Mouse (Mus musculus) spleen, embryonic (tissue): Measurements from ENCODE around the gene Shcbp1l.
"Not testable (repeated sequence)": the region's sequence is repeated elsewhere in the genome, so short reads cannot be mapped to it uniquely, and the experiment has no call there.

Experiments used
- CTCF ChIA-PET: fragments of 350-600 bp; sonication (Branson Sonifier 250); formaldehyde crosslinking; loops from one replicate; lab custom pipeline; 2022; lab: Charles Lee

Shcbp1l gene

GRCm38 (mm10) chr1:153486120-153486519, 61.2 kb downstream of the Shcbp1l start:
- CTCF ChIA-PET: not testable (repeated sequence)

DNA sequence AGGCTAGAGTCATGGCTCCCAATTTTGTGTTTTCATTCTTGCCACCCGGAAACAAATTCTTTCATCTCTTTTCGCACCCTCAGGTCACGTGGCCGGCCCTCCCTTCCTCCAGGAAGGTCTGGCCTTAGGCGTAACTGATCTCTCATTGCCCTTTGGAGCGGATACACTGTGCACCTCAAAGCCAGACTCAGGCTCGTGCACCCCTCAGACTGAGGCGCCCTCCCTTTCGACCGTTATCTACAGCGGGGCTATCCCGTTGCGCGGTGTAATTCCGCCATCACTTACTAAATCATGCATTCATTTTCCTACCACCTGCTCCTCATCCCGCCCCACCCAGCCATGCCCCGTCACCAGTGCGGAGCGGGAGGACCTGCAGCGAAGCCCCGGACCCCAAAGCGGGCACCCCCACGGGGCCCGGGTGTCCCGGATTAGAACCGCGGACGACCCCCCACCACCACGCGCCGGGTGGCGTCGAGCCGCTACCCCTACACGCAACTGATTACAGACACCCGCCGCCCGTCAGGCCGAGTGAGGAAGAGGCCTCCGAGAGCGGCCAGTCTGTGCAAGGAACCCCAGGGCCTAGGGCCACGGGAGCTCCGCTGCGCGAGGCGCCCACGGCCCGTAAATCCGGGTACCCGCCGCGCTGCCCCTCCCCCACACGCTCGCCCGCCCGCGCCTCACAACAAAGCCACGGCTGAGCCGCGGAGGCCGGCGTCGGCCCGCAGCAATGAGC, 62.0 kb downstream of the Shcbp1l start:
- CTCF ChIA-PET: interaction anchor here (0.6 kb wide), 1 partner anchor 24 kb away, joined by 3 read pairs; no protein-coding TSS in a partner anchor

DNA sequence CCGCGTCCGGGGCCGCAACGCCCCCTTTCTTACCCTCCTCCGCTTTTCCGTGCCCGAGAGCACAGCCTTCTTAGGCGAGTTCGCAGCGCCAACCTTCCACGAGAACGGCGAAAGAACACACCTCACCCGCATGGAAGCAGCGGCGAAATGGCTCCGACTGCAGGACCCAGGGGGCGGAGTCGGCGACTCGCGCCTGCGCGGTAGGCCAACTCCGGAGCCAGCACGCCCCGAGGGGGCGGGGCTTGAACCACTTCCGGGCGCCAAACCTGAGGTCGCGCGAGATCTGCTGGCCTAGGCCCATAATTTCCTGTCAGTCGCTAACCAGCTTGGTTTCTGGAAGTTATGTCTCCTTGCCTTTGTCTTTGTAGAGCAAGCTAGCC, 62.5 kb downstream of the Shcbp1l start, which contains the start of gene Dhx9:
Dhx9 (minus strand) TSS at position 161 of the 380 bp plus-strand sequence.
- CTCF ChIA-PET: no interaction called here

DNA sequence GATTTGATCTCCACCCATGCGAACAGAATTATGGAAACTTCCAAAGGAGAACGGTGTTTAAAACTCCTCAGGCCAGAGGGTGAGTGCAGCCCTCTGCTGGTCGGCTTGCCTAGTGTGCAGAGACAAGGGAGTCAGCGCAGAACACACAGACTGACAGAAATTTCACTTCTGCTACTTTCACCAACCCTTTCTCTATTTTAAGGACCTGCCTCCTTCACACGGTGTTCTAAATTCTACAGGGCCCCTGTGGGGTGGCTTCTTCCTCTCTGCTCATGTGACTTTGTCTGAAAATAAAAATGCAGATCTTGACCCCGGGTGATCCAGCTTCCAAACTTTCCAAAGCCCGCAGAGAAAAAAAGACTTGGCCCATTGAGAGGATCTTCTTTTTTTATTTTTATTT, 64.2 kb downstream of the Shcbp1l start:
- CTCF ChIA-PET: interaction anchor here (0.6 kb wide), 1 partner anchor 10 kb away, joined by 3 read pairs; no protein-coding TSS in a partner anchor

DNA sequence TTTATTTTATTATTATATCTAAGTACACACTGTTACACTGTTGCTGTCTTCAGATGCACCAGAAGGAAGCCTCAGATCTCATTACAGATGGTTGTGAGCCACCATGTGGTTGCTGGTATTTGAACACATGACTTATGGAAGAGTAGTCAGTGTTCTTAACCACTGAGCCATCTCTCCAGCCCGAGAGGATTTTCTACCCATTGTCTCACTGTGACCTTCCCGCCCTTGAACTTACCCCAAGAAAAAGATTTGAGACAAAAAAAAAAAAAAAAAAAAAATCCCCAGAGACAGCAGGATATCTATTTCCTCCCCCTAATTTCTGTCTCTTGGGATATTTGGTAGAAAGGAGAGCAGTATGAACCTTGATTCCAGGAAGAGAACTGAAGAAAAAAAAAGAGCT, 64.6 kb downstream of the Shcbp1l start:
- CTCF ChIA-PET: interaction anchor here (0.5 to 0.7 kb wide), 4 partner anchors 10 to 162 kb away, joined by 3 to 11 read pairs (median 4); no protein-coding TSS in a partner anchor

DNA sequence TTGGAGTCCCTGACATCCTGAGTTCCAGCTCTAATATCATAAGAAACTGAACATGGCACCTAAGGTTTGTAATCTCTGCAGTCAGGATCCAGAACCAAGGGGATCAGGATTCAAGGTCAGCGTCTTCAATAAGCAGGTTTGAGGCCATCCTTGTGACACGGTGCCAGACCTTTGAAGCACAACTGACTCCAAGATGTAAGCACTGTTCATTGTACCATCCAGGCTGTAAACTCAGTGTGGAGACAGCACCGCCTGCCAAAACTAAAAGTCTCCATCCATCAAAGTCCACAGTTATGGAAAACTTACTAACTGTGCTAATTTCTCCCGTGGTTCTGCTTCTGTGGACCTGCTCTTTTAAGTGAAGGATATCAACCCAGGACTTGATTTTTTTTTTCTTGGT, 65.0 kb downstream of the Shcbp1l start:
- CTCF ChIA-PET: interaction anchor here (0.5 to 0.7 kb wide), 4 partner anchors 9 to 163 kb away, joined by 3 to 11 read pairs (median 4); no protein-coding TSS in a partner anchor

GRCm38 (mm10) chr1:153491345-153491744, 66.4 kb downstream of the Shcbp1l start:
- CTCF ChIA-PET: interaction anchor here (0.7 kb wide), 1 partner anchor 648 kb away, joined by 11 read pairs; no protein-coding TSS in a partner anchor

GRCm38 (mm10) chr1:153491822-153492221, 66.9 kb downstream of the Shcbp1l start:
- CTCF ChIA-PET: interaction anchor here (0.7 kb wide), 1 partner anchor 647 kb away, joined by 11 read pairs; no protein-coding TSS in a partner anchor

- CTCF ChIA-PET: no interaction called here
Measured at GRCm38 (mm10) chr1:153493338-153493737, 68.4 kb downstream of the Shcbp1l start.

GRCm38 (mm10) chr1:153493931-153494330, 69.0 kb downstream of the Shcbp1l start:
- CTCF ChIA-PET: no interaction called here

DNA sequence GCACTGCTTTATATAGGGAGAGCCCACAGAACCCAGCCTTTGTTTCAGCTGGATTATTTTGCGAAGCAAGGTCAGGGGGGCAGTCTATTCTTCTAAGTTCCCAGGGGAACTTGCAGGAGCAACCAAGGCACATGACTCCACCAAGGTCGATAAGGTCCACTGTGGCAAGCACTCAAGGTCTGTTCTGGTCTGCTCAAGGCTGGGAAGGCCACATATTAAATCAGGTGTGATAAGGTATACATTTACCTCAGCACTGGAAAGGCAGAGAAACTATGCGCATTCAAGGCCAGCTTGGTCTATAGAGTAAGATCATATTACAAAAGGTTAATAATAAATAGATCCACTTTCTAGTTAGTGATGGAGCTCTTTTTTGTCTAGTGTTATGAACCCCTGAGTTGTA, 71.1 kb downstream of the Shcbp1l start:
- CTCF ChIA-PET: no interaction called here

GRCm38 (mm10) chr1:153500030-153500429, 75.1 kb downstream of the Shcbp1l start:
- CTCF ChIA-PET: interaction anchor here (0.6 to 0.7 kb wide), 2 partner anchors 23 to 392 kb away, joined by 3 to 4 read pairs; no protein-coding TSS in a partner anchor

- CTCF ChIA-PET: no interaction called here
Measured at GRCm38 (mm10) chr1:153501644-153502321, 76.8 kb downstream of the Shcbp1l start.
